Mouse (Mus musculus): Measurements from ENCODE around the gene Iqsec2. TPM values are rescaled to one million over a fixed set of nuclear protein-coding genes. Genes with fewer than 3 reads are reported as not detected.
"Not testable (repeated sequence)": the region's sequence is repeated elsewhere in the genome, so short reads cannot be mapped to it uniquely, and the experiment has no call there.

Iqsec2 gene
- total and polyA plus RNA-seq, 3 experiments: 0.19 to 1.7 TPM; not detected in 1

DNA sequence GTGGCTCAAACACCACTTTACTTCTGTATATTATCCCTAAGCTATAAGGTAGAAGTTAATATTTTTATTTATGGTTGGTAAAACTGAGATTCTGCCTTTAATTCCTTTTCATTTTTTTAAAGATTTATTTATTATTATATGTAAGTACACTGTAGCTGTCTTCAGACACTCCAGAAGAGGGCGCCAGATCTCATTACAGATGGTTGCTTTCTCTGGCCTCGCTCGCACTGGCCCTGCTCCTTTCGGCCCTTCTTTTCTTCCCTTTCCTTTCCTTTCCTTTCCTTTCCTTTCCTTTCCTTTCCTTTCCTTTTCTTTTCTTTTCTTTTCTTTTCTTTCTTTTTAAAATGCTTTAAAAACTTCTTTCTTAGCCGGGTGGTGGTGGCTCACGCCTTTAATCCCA, 99.1 kb downstream of the Iqsec2 start:
- not testable (repeated sequence) for H3K9ac ChIP-seq (ENCODE audit: control insufficient read depth, low read depth, low read length, poor library complexity, severe bottlenecking); H3K27me3 ChIP-seq (ENCODE audit: control insufficient read depth in 1 of 2, insufficient read depth in 2 of 2, low read length in 2 of 2); H3K27ac ChIP-seq (ENCODE audit: control insufficient read depth, low read depth, low read length); H3K79me2 ChIP-seq (ENCODE audit: control insufficient read depth, insufficient read depth, low read length, poor library complexity); H3K9me3 ChIP-seq (replicated peaks; ENCODE audit: insufficient read depth, low read length); H3K4me1 ChIP-seq (ENCODE audit: control insufficient read depth in 1 of 2, insufficient read depth in 2 of 2, low read length in 2 of 2); H3K4me3 ChIP-seq (ENCODE audit: control insufficient read depth in 1 of 2, insufficient read depth in 1 of 2, low read depth in 2 of 2, low read length in 2 of 2)
- peaks cover 20 to 60% of the 10 kb centered on the region in 2 experiments for H3K36me3 ChIP-seq (ENCODE audit: control insufficient read depth in 1 of 2, insufficient read depth in 2 of 2, low read length in 2 of 2)
- peak; percentile 20 for DNase-seq (ENCODE audit: low read depth, low spot score)
- TF ChIP-seq CTCF (IDR thresholded peaks at IDR 0.05 in 2 of 3, conservative IDR thresholded peaks at IDR 0.05 in 1 of 3; ENCODE audit: control insufficient read depth in 1 of 3, insufficient read depth in 1 of 3, low read depth in 2 of 3, low read length in 3 of 3, poor library complexity in 1 of 3, severe bottlenecking in 1 of 3) (peak; percentile 19 to 41 (median 37); a peak in 3 of 6 replicates), SMC3 (IDR thresholded peaks at IDR 0.05; ENCODE audit: low read depth, low read length) (peak; percentile 24; the same call in 1 of the 2 replicates)

DNA sequence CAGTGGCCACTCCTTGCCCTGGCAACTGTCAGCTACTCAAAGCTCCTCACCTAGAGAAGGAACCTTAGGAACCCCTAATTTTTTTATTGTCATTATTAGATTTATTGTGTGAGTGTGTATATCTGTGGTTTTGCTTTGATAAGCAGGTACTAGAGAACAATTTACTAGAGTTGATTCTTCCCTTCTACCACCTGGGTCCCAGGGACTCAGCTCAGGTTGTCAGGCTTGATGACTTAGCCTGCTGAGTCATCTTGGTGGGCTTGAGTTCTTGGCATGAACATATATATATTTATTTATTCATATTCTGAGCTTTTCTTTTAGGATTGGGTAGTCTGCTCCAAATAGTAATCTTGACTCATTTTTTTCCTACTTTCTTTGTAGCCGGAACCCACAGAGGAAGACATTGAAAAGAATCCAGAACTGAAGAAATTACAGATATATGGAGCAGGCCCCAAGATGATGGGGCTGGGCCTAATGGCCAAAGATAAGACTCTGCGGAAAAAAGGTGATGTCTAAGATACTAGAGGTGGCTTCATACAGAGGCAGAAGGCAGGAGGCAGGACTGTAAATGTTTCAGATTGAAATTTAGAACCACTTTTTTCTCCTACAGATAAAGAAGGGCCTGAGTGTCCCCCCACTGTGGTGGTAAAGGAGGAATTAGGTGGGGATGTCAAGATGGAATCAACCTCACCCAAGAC, 100.6 kb downstream of the Iqsec2 start:
- peaks cover 20 to 52% of the 10 kb centered on the region in 2 experiments for H3K36me3 ChIP-seq (ENCODE audit: control insufficient read depth in 1 of 2, insufficient read depth in 2 of 2, low read length in 2 of 2)
- H3K9me3 ChIP-seq (replicated peaks; ENCODE audit: insufficient read depth, low read length): no peaks in the 10 kb centered on the region
- no peak overlapping the region for H3K4me3 ChIP-seq (ENCODE audit: control insufficient read depth in 1 of 2, insufficient read depth in 1 of 2, low read depth in 2 of 2, low read length in 2 of 2)
- no peaks in the 10 kb centered on the region for H3K79me2 ChIP-seq (ENCODE audit: control insufficient read depth, insufficient read depth, low read length, poor library complexity)
- TF ChIP-seq USF1 (IDR thresholded peaks at IDR 0.05; ENCODE audit: low read depth, low read length) (no peak), SIN3A (IDR thresholded peaks at IDR 0.05; ENCODE audit: low read length) (no peak), RCOR1 (IDR thresholded peaks at IDR 0.05; ENCODE audit: low read depth, low read length) (no peak), TAL1 (IDR thresholded peaks at IDR 0.05; ENCODE audit: low read length) (no peak), CTCF (IDR thresholded peaks at IDR 0.05 in 2 of 3, conservative IDR thresholded peaks at IDR 0.05 in 1 of 3; ENCODE audit: control insufficient read depth in 1 of 3, insufficient read depth in 1 of 3, low read depth in 2 of 3, low read length in 3 of 3, poor library complexity in 1 of 3, severe bottlenecking in 1 of 3) (no peak), JUND (IDR thresholded peaks at IDR 0.05; ENCODE audit: low read depth, low read length) (no peak), MYB (IDR thresholded peaks at IDR 0.05; ENCODE audit: low read depth, low read length) (no peak), POLR2AphosphoS2 (IDR thresholded peaks at IDR 0.05; ENCODE audit: low read length) (no peak), MAFK (IDR thresholded peaks at IDR 0.05; ENCODE audit: borderline replicate concordance, low read depth, low read length) (no peak), ZC3H11A (IDR thresholded peaks at IDR 0.05; ENCODE audit: low read depth, low read length) (no peak), NRF1 (IDR thresholded peaks at IDR 0.05; ENCODE audit: insufficient read depth, low read depth, low read length, poor library complexity, severe bottlenecking) (no peak)
- no peaks in the 10 kb centered on the region for H3K27me3 ChIP-seq (ENCODE audit: control insufficient read depth in 1 of 2, insufficient read depth in 2 of 2, low read length in 2 of 2)
- peaks cover 0 to 2% of the 10 kb centered on the region in 2 experiments; a peak in 2 of 4 replicates for H3K4me1 ChIP-seq (ENCODE audit: control insufficient read depth in 1 of 2, insufficient read depth in 2 of 2, low read length in 2 of 2)
- H3K27ac ChIP-seq (ENCODE audit: control insufficient read depth, low read depth, low read length): no peak overlapping the region
- no peak overlapping the region for H3K9ac ChIP-seq (ENCODE audit: control insufficient read depth, low read depth, low read length, poor library complexity, severe bottlenecking)
- DNase-seq (ENCODE audit: low read depth, low spot score): no peak

DNA sequence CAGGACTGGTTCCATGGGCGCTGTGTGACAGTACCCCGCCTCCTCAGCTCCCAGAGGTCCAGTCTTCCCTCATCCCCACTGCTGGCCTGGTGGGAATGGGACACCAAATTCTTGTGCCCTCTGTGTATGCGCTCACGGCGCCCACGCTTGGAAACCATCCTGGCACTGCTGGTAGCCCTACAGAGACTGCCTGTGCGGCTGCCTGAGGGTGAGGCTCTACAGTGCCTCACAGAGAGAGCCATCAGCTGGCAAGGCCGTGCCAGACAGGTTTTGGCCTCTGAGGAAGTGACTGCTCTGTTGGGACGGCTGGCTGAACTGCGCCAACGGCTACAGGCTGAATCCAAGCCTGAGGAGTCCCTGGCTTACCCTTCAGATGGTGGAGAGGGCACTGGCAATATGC, 127.1 kb downstream of the Iqsec2 start:
- Histone ChIP-seq H3K9me3 (replicated peaks; ENCODE audit: insufficient read depth, low read length) (no peaks in the 10 kb centered on the region), H3K36me3 (ENCODE audit: control insufficient read depth in 1 of 2, insufficient read depth in 2 of 2, low read length in 2 of 2) (peaks cover 0 to 34% of the 10 kb centered on the region in 2 experiments; a peak in 2 of 4 replicates), H3K27ac (ENCODE audit: control insufficient read depth, low read depth, low read length) (no peak overlapping the region), H3K27me3 (ENCODE audit: control insufficient read depth in 1 of 2, insufficient read depth in 2 of 2, low read length in 2 of 2) (no peaks in the 10 kb centered on the region), H3K79me2 (ENCODE audit: control insufficient read depth, insufficient read depth, low read length, poor library complexity) (no peaks in the 10 kb centered on the region), H3K9ac (ENCODE audit: control insufficient read depth, low read depth, low read length, poor library complexity, severe bottlenecking) (no peak overlapping the region), H3K4me3 (ENCODE audit: control insufficient read depth in 1 of 2, insufficient read depth in 1 of 2, low read depth in 2 of 2, low read length in 2 of 2) (no peak overlapping the region), H3K4me1 (ENCODE audit: control insufficient read depth in 1 of 2, insufficient read depth in 2 of 2, low read length in 2 of 2) (no peaks in the 10 kb centered on the region)
- DNase-seq (ENCODE audit: low read depth, low spot score): no peak
- TF ChIP-seq MEF2A (IDR thresholded peaks at IDR 0.05; ENCODE audit: extremely low read depth, insufficient replicate concordance, low read depth, low read length, poor library complexity, severe bottlenecking) (no peak), EP300 (IDR thresholded peaks at IDR 0.05; ENCODE audit: low read depth in 1 of 2, low read length in 2 of 2) (no peak), BHLHE40 (IDR thresholded peaks at IDR 0.05; ENCODE audit: borderline replicate concordance, low read depth, low read length) (no peak), CTCF (IDR thresholded peaks at IDR 0.05 in 2 of 3, conservative IDR thresholded peaks at IDR 0.05 in 1 of 3; ENCODE audit: control insufficient read depth in 1 of 3, insufficient read depth in 1 of 3, low read depth in 2 of 3, low read length in 3 of 3, poor library complexity in 1 of 3, severe bottlenecking in 1 of 3) (no peak), GABPA (IDR thresholded peaks at IDR 0.05; ENCODE audit: low read depth, low read length) (no peak), MXI1 (IDR thresholded peaks at IDR 0.05; ENCODE audit: low read depth, low read length) (no peak), TAL1 (IDR thresholded peaks at IDR 0.05; ENCODE audit: low read length) (no peak), NELFE (IDR thresholded peaks at IDR 0.05; ENCODE audit: low read depth, low read length) (no peak), RAD21 (IDR thresholded peaks at IDR 0.05; ENCODE audit: low read depth, low read length) (no peak), HCFC1 (IDR thresholded peaks at IDR 0.05; ENCODE audit: low read depth, low read length) (no peak), ZC3H11A (IDR thresholded peaks at IDR 0.05; ENCODE audit: low read depth, low read length) (no peak), GATA1 (IDR thresholded peaks at IDR 0.05; ENCODE audit: low read depth, low read length) (no peak), MYB (IDR thresholded peaks at IDR 0.05; ENCODE audit: low read depth, low read length) (no peak)

All from MEL (cell line).